Mouse (Mus musculus): ENCODE measurements around the gene Cacna1i. TPM values are rescaled to one million over a fixed set of nuclear protein-coding genes. Genes with fewer than 3 reads are reported as not detected.
A peak's percentile ranks its signal among the peaks of the same experiment; 100 is the strongest.

Gene Cacna1i
- polyA plus RNA-seq, 1 experiment from 2014 or later: 0.24 TPM

GRCm38 (mm10) chr15:80278121-80278759 lies 8.8 kb upstream of the Cacna1i start:
- Histone ChIP-seq H3K9me3 (no peaks in the 10 kb centered on the region), H3K27me3 (peaks cover 29% of the 10 kb centered on the region), H3K27ac (replicated peaks) (no peak overlapping the region), H3K4me2 (no peak overlapping the region), H3K36me3 (no peaks in the 10 kb centered on the region), H3K9ac (no peak overlapping the region), H3K4me1 (replicated peaks) (peaks cover 9% of the 10 kb centered on the region), H3K4me3 (no peak overlapping the region)
- no peak for ATAC-seq (ENCODE audit: low read depth)
- 77% methylated on average over 5 of the region's 5 CpGs for WGBS

- Histone ChIP-seq H3K36me3 (no peaks in the 10 kb centered on the region), H3K4me1 (replicated peaks) (peaks cover 9% of the 10 kb centered on the region), H3K4me2 (no peak overlapping the region), H3K27me3 (peaks cover 35% of the 10 kb centered on the region), H3K9me3 (no peaks in the 10 kb centered on the region), H3K9ac (no peak overlapping the region), H3K27ac (replicated peaks) (no peak overlapping the region), H3K4me3 (no peak overlapping the region)
- ATAC-seq (ENCODE audit: low read depth): no peak
- 85% methylated on average over 2 of the region's 2 CpGs for WGBS
Observed at GRCm38 (mm10) chr15:80279053-80279452, 8.0 kb upstream of the Cacna1i start.

GRCm38 (mm10) chr15:80280646-80281045 lies 6.4 kb upstream of the Cacna1i start:
- H3K4me2 ChIP-seq: no peak overlapping the region
- no peak overlapping the region for H3K27ac ChIP-seq (replicated peaks)
- H3K9ac ChIP-seq: no peak overlapping the region
- peaks cover 9% of the 10 kb centered on the region for H3K4me1 ChIP-seq (replicated peaks)
- no peaks in the 10 kb centered on the region for H3K9me3 ChIP-seq
- WGBS: 25% methylated on average over 6 of the region's 6 CpGs
- H3K4me3 ChIP-seq: no peak overlapping the region
- no peaks in the 10 kb centered on the region for H3K36me3 ChIP-seq
- ATAC-seq (ENCODE audit: low read depth): 0 out of 2 replicates have a peak, but pooled peaks have one; percentile 3
- H3K27me3 ChIP-seq: peaks cover 45% of the 10 kb centered on the region

- H3K27ac ChIP-seq (replicated peaks): no peak overlapping the region
Observed at GRCm38 (mm10) chr15:80288036-80288435, 998 bp downstream of the Cacna1i start.

GRCm38 (mm10) chr15:80289436-80289835 lies 2.4 kb downstream of the Cacna1i start:
- Histone ChIP-seq H3K27ac (replicated peaks) (no peak overlapping the region), H3K36me3 (no peaks in the 10 kb centered on the region), H3K9me3 (no peaks in the 10 kb centered on the region), H3K4me2 (0 out of 2 replicates have a peak overlapping the region, but pooled peaks have one; percentile 81), H3K9ac (no peak overlapping the region), H3K4me1 (replicated peaks) (peaks cover 13% of the 10 kb centered on the region), H3K27me3 (peaks cover 71% of the 10 kb centered on the region), H3K4me3 (no peak overlapping the region)
- ATAC-seq (ENCODE audit: low read depth): no peak
- WGBS: 9% methylated on average over 10 of the region's 10 CpGs

More at GRCm38 (mm10) chr15:80288036-80288435, 998 bp downstream of the Cacna1i start:
- H3K27me3 ChIP-seq: peaks cover 85% of the 10 kb centered on the region
- no peak for ATAC-seq (ENCODE audit: low read depth)
- peak overlapping the region; percentile 78 for H3K9ac ChIP-seq
- H3K4me3 ChIP-seq: peak overlapping the region; percentile 61
- peaks cover 13% of the 10 kb centered on the region for H3K4me1 ChIP-seq (replicated peaks)
- no peaks in the 10 kb centered on the region for H3K9me3 ChIP-seq
- H3K36me3 ChIP-seq: no peaks in the 10 kb centered on the region
- H3K4me2 ChIP-seq: peak overlapping the region; percentile 81
- WGBS: 2% methylated on average over 23 of the region's 23 CpGs

- no peak overlapping the region for H3K27ac ChIP-seq (replicated peaks)
- WGBS: 92% methylated on average over 1 of the region's 1 CpGs
- ATAC-seq (ENCODE audit: low read depth): no peak
- no peaks in the 10 kb centered on the region for H3K9me3 ChIP-seq
- H3K4me3 ChIP-seq: no peak overlapping the region
- H3K9ac ChIP-seq: no peak overlapping the region
- H3K4me1 ChIP-seq (replicated peaks): no peaks in the 10 kb centered on the region
- no peaks in the 10 kb centered on the region for H3K27me3 ChIP-seq
- H3K4me2 ChIP-seq: no peak overlapping the region
- no peaks in the 10 kb centered on the region for H3K36me3 ChIP-seq
Observed at GRCm38 (mm10) chr15:80297146-80297545, 10.1 kb downstream of the Cacna1i start.

- Histone ChIP-seq H3K36me3 (no peaks in the 10 kb centered on the region), H3K27me3 (no peaks in the 10 kb centered on the region), H3K4me1 (replicated peaks) (no peaks in the 10 kb centered on the region), H3K4me3 (no peak overlapping the region), H3K9ac (no peak overlapping the region), H3K9me3 (no peaks in the 10 kb centered on the region), H3K27ac (replicated peaks) (no peak overlapping the region), H3K4me2 (no peak overlapping the region)
- ATAC-seq (ENCODE audit: low read depth): no peak
- 76% methylated on average over 14 of the region's 14 CpGs for WGBS
Observed at GRCm38 (mm10) chr15:80303779-80304178, 16.7 kb downstream of the Cacna1i start.

GRCm38 (mm10) chr15:80304188-80304587 lies 17.1 kb downstream of the Cacna1i start:
- H3K4me3 ChIP-seq: no peak overlapping the region
- H3K4me2 ChIP-seq: no peak overlapping the region
- H3K27me3 ChIP-seq: no peaks in the 10 kb centered on the region
- no peak for ATAC-seq (ENCODE audit: low read depth)
- no peaks in the 10 kb centered on the region for H3K9me3 ChIP-seq
- 71% methylated on average over 12 of the region's 12 CpGs for WGBS
- no peaks in the 10 kb centered on the region for H3K4me1 ChIP-seq (replicated peaks)
- H3K27ac ChIP-seq (replicated peaks): no peak overlapping the region
- no peaks in the 10 kb centered on the region for H3K36me3 ChIP-seq
- H3K9ac ChIP-seq: no peak overlapping the region

GRCm38 (mm10) chr15:80306146-80306545 lies 19.1 kb downstream of the Cacna1i start:
- H3K4me2 ChIP-seq: no peak overlapping the region
- H3K4me1 ChIP-seq (replicated peaks): no peaks in the 10 kb centered on the region
- no peak overlapping the region for H3K4me3 ChIP-seq
- H3K36me3 ChIP-seq: no peaks in the 10 kb centered on the region
- no peaks in the 10 kb centered on the region for H3K27me3 ChIP-seq
- no peak overlapping the region for H3K27ac ChIP-seq (replicated peaks)
- no peaks in the 10 kb centered on the region for H3K9me3 ChIP-seq
- 67% methylated on average over 8 of the region's 8 CpGs for WGBS
- ATAC-seq (ENCODE audit: low read depth): no peak
- no peak overlapping the region for H3K9ac ChIP-seq

- ATAC-seq (ENCODE audit: low read depth): peak; percentile 79
- Histone ChIP-seq H3K9ac (no peak overlapping the region), H3K4me2 (no peak overlapping the region), H3K9me3 (no peaks in the 10 kb centered on the region), H3K4me1 (replicated peaks) (peaks cover 29% of the 10 kb centered on the region), H3K27me3 (no peaks in the 10 kb centered on the region), H3K4me3 (no peak overlapping the region), H3K36me3 (no peaks in the 10 kb centered on the region), H3K27ac (replicated peaks) (no peak overlapping the region)
- 19% methylated on average over 7 of the region's 7 CpGs for WGBS
Observed at GRCm38 (mm10) chr15:80314731-80315130, 27.7 kb downstream of the Cacna1i start.

- Histone ChIP-seq H3K4me3 (no peak overlapping the region), H3K27me3 (0 out of 2 replicates have a peak, but pooled peaks cover under 1% of the 10 kb centered on the region), H3K9me3 (no peaks in the 10 kb centered on the region), H3K27ac (replicated peaks) (no peak overlapping the region), H3K36me3 (no peaks in the 10 kb centered on the region), H3K9ac (no peak overlapping the region), H3K4me1 (replicated peaks) (peaks cover 29% of the 10 kb centered on the region), H3K4me2 (no peak overlapping the region)
- WGBS: 81% methylated on average over 6 of the region's 6 CpGs
- no peak for ATAC-seq (ENCODE audit: low read depth)
Observed at GRCm38 (mm10) chr15:80316966-80317634, 30.1 kb downstream of the Cacna1i start.

- 60% methylated on average over 8 of the region's 8 CpGs for WGBS
- Histone ChIP-seq H3K4me2 (no peak overlapping the region), H3K4me3 (no peak overlapping the region), H3K9ac (no peak overlapping the region), H3K27me3 (0 out of 2 replicates have a peak, but pooled peaks cover 3% of the 10 kb centered on the region), H3K36me3 (no peaks in the 10 kb centered on the region), H3K27ac (replicated peaks) (no peak overlapping the region), H3K4me1 (replicated peaks) (peaks cover 34% of the 10 kb centered on the region), H3K9me3 (no peaks in the 10 kb centered on the region)
- no peak for ATAC-seq (ENCODE audit: low read depth)
Observed at GRCm38 (mm10) chr15:80317841-80318530, 30.9 kb downstream of the Cacna1i start.
